Mouse (Mus musculus): Measurements from ENCODE around the gene Slc4a11.

Slc4a11 gene

GRCm38 (mm10) chr2:130697153-130697810 is at the start of gene Slc4a11:
Gene Slc4a11 (minus strand): TSS chr2:130697519.
- peak; percentile 30 to 68 for DNase-seq (ENCODE audit: low spot score in 2 of 2)

DNA sequence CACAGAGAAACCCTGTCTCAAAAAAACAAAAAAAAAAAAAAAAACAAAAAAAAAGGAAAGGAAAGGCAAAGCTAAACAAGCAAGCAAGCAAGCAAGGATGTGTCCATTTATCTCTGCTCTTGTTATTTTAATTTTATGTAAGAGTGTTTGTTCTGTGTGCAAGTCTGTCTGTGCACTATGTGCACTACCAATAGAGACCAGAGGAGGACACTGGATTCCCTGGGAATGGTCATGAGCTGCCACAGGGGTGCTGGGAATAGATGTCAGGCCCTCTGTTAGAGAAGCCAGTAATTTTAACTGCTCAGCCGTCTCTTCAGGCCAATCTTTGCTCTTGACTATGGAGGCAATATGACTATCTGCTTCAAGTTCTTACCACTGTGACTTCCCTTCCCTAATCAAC is 46.3 kb upstream of the Slc4a11 start:
- no peak for DNase-seq (ENCODE audit: low spot score in 2 of 2)

DNA sequence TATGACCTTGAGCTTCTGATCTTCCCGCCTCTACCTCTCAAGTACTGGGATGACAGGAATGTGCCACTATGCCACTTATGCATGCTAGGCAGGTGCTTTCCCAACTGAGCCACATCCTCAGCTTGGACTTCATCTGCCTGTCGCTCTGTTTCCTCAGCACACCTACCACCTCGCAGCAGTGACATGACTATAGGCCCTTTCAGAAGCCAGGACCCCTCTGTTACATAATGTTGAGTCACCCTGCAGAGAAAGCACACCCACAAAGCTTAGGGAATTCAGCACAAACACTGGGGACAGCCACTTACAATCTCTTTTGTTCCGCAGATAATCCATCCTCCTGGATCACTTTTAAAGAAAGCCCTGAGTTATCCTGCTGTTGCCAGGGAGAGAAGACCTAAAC is 42.8 kb upstream of the Slc4a11 start:
- DNase-seq (ENCODE audit: low spot score in 2 of 2): no peak

DNA sequence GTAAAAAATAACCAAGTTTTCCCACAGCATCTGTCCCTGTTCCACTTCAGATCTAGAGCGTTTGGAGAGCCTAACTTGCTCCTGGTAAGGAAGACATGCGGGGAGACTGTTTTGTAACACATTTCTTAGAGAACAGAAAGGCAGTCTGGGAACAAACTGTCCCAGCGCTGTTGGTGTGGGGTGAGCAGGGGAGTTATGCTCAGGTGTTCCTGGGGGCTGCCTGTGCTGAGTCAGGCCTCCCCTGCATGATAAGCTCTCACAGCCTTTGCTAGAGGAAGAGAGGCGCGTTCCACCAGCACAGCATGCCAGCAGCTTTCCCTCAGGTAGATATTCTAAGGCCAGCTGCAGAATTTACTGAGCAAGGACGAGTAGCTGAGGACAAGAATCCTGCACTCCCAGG is 40.7 kb upstream of the Slc4a11 start:
- DNase-seq (ENCODE audit: low spot score in 2 of 2): no peak

DNA sequence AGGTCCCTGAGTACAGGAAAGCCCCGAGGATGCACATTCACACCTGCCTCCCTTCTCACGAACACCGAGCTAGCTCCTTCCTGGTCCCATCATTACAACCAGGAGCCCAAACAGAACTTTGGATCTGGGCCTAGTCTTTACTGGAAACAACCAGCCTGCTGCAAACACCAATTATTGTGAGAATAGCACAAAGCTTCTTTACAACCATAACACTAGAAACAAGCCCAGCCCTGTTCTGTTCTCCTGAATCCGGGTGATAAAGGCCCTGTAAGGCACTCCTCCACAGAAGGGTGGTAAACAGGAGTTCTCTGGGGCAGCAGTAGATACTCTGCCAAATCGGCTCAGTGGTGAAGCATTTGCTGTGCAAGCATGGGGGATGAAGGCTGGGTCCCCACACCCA is 38.0 kb upstream of the Slc4a11 start:
- no peak for DNase-seq (ENCODE audit: low spot score in 2 of 2)

- DNase-seq (ENCODE audit: low spot score in 2 of 2): no peak
Measured at GRCm38 (mm10) chr2:130733444-130733843, 36.1 kb upstream of the Slc4a11 start.

GRCm38 (mm10) chr2:130731855-130732254 is 34.5 kb upstream of the Slc4a11 start:
- no peak for DNase-seq (ENCODE audit: low spot score in 2 of 2)

DNA sequence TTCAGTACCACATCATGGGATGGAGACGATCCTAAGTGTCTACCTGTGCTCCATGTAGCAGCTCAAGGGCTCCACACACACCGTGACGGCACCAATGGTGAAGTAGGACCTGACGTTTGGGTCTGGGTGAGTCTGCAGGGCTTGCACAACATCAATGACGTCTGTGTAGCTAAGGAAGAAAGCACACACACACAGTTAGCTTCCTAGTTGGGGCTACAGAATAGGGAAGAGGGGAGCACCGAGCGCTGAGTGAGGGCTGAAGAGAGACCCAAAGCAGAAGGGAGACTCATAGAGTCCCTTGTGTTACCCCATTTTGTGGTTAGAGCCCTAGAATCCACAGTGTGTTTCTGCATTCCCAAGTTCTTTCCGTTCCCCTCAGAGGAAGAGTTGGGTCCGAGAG is 33.4 kb upstream of the Slc4a11 start:
- DNase-seq (ENCODE audit: low spot score in 2 of 2): no peak

- no peak for DNase-seq (ENCODE audit: low spot score in 2 of 2)
Measured at GRCm38 (mm10) chr2:130728906-130729585, 31.7 kb upstream of the Slc4a11 start.

DNA sequence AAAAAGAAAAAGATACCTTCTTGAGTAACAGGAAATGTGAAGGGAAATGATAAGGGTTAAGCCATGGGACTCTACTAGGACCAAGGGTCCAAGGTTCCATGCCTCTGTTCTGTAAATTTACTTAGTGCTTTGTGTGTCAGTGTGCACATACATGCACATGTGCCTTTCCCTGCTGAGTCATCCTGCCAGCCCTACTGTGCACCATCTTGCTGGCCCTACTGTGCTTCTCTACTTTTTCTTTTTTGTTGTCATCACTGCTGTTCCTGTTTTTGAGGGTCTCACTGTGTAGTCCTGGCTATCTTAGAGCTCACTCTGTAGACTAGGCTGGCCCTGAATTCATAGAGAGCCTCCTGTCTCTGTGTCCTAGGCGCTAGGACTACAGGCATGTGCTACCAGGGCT is 30.4 kb upstream of the Slc4a11 start:
- no peak for DNase-seq (ENCODE audit: low spot score in 2 of 2)

GRCm38 (mm10) chr2:130724369-130724768 is 27.1 kb upstream of the Slc4a11 start:
- DNase-seq (ENCODE audit: low spot score in 2 of 2): no peak

DNA sequence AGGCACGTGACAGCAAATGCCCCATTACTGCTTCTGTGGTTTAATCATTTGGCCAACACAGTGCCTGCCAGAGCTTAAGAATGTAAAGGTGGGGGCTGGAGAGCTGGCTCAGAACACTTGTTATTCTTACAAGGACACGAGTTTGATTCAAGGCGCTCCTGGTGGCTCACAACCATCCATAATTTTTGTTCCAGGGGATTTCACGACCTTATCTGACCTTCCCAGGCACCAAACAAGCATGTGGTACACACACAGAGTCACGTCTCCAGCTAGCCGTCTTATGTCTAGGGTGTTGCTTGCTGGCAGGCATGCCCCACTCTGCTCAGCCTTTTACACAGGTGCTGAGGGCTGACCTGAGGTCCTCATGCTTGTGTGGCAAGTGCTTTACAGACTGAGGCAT is 20.6 kb upstream of the Slc4a11 start:
- no peak for DNase-seq (ENCODE audit: low spot score in 2 of 2)

GRCm38 (mm10) chr2:130707057-130707456 is 9.7 kb upstream of the Slc4a11 start:
- no peak for DNase-seq (ENCODE audit: low spot score in 2 of 2)

DNA sequence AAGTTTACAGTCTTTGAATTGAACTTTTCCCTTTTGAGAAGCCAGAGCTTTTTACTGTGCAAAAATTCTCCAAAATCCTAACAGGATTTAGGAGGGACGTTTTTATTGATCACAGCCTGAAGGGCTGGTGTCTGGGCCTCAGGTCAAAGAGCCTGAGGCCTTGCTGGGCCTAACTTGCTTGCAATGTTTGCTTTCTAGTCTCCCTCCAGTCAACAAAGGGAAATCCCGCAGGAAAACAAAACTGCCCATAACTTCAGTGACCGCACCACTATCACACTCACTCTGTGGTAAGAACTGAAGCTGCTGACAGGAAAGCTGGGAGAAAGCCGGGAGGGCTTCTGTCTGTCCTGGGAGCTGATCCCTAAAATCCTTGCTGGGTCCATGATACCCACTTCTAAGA is 9.3 kb upstream of the Slc4a11 start:
- DNase-seq (ENCODE audit: low spot score in 2 of 2): no peak

- DNase-seq (ENCODE audit: low spot score in 2 of 2): no peak
Measured at GRCm38 (mm10) chr2:130705178-130705577, 7.9 kb upstream of the Slc4a11 start.

DNA sequence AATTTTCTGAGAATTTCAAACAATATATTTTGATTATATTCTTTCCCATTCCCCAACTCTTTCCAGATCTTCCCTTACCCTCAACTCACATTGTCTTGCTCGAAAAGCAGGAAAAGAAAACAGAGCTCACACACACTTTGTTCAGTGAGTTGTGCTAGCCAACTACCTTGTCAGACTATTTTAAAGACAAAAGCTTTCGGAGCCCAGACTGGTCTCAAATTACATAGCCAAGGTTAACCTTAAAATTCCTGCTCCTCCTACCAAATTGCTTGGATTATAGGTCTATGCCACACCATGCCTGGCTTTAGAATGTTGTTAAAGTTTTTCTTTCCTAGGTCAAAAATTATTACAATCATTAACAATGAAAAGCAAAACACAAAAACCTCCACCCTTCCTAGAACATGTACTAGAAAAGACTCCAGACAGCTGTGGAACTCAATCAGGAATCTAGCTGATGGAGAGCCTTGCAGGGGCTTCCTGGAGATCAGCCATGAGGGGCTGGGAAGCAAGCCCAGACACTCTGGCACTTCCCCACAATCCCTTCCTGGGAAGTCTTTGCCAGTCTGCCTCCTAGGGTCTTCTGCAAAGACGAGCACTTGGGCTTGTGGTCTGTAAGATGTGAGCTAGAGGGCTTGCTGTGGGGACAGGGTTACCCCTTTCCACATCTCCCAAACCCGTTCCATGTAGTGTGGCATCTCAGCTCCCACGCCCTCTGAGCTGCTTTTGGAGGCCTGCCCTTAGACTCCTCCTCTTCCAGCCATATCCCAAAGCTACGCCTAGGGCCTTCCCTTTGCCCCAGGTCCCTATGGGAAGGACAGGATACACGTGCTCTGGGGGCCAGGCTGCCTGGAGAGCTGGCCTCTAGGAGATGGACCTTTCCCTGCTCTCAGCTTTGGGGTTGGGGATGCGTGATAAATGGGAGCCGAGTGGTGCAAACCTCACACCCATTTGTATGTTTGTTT is 7.0 kb upstream of the Slc4a11 start:
- DNase-seq (ENCODE audit: low spot score in 2 of 2): no peak

DNA sequence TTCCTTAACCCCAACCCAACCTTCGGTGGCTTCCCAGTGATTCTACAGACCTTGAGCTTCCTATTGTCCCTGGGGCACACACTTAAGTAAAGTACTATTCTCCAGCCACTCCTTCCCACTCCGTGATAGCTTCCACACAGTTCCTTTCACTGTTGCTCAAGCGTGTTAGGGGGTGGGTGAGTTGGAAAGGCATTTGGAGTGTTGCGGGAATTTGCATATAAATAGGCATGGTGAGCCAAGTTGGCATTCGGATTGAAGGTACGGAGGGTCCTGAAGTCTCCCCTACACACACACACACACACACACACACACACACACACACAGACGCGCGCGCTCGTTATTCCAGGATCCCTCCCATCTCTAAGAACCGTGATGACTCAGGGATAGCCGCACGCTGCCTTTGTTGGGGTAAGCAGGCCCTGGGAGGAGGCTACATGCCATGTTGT is 525 bp upstream of the Slc4a11 start:
- no peak for DNase-seq (ENCODE audit: low spot score in 2 of 2)

DNA sequence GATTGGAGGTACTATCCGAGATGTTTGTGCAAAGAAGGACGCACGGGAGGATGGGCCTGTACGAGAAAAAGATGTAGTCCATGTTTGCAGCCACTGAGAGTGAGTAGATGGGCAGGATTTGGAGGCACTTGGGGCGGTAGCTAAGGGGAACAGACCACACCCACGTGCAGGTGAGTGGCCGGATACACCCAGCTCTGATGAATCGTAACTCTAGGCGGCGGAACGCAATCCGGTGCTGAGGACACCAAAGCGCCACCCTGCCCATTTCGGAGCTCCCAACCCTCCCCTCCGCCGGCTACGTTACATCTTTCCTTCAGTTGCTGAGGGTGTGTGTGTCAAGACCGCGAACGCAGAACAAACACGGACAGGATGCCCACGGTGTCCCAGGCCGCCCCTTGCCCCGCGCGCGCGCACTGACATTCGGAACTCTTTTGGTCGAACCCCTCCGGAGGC is 593 bp downstream of the Slc4a11 start:
- peak in 1 of 2 experiments; percentile 25 for DNase-seq (ENCODE audit: low spot score in 2 of 2)

DNA sequence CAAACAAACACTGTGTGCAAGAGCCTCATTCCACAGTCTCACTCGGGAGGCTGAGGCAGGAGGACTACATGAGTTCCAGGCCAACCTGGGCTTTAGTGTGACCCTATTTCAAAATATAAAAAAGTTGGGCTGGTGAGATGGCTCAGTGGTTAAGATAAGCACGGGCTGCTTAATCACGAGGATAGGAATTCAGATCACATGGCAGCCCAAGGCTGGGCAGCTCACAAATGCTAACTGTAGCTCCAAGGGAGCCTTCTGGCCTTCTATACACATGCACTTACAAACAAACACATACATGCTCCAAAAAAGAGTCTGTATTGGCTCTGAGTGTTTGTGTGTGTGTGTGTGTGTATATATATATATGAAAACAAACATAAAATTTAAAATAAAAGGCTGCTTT is 3.8 kb downstream of the Slc4a11 start:
- no peak for DNase-seq (ENCODE audit: low spot score in 2 of 2)

- no peak for DNase-seq (ENCODE audit: low spot score in 2 of 2)
Measured at GRCm38 (mm10) chr2:130689011-130689410, 8.3 kb downstream of the Slc4a11 start.

- DNase-seq (ENCODE audit: low spot score in 2 of 2): no peak
Measured at GRCm38 (mm10) chr2:130685426-130685825, 11.9 kb downstream of the Slc4a11 start.

GRCm38 (mm10) chr2:130681531-130681930 is 15.8 kb downstream of the Slc4a11 start:
- no peak for DNase-seq (ENCODE audit: low spot score in 2 of 2)

Data from spleen, postnatal 10 days (tissue).